Mouse (Mus musculus) mouse embryonic stem cell (cell line): ENCODE measurements at regions not wholly inside any gene's neighbourhood (a gene's known extent, or its start where the extent isn't known, plus 50 kb on each side); places are given as distances from the start of the nearest gene placed in this dataset.

Experiments
- in situ Hi-C, 2 experiments: fragments of 300-500 bp; cut with MboI; formaldehyde crosslinking; loops; 1 replicate in 1 of 2; 3 replicates in 1 of 2; pipeline ENCODE4 v1.14.3; 2019 to 2020; ENCODE audit warnings: low sequenced_read_pairs in 2 of 2, low pct_unique_long_range_greater_than_20kb in 1 of 2, mixed read lengths in 1 of 2; ENCODE audit not compliant: unreplicated experiment in 1 of 2

- in situ Hi-C loops: no loop called here
Measured at GRCm38 (mm10) chr4:131240457-131240856, 296.3 kb downstream of the Matn1 start.

GRCm38 (mm10) chr4:131242250-131242649 lies 298.1 kb downstream of the Matn1 start:
- in situ Hi-C loops: no loop called here

GRCm38 (mm10) chr4:131243744-131244387 lies 299.7 kb downstream of the Matn1 start:
- in situ Hi-C loops: no loop called here

GRCm38 (mm10) chr4:131252602-131253442 lies 308.6 kb downstream of the Matn1 start:
- in situ Hi-C loops: no loop called here

GRCm38 (mm10) chr4:131253443-131253817 lies 309.2 kb downstream of the Matn1 start:
- in situ Hi-C loops: no loop called here

- in situ Hi-C loops: no loop called here
Measured at GRCm38 (mm10) chr4:131254243-131254642, 310.1 kb downstream of the Matn1 start.

- in situ Hi-C loops: no loop called here
Measured at GRCm38 (mm10) chr4:131254691-131255090, 310.5 kb downstream of the Matn1 start.

GRCm38 (mm10) chr4:131261236-131261635 lies 317.1 kb downstream of the Matn1 start:
- in situ Hi-C loops: no loop called here

- in situ Hi-C loops: no loop called here
Measured at GRCm38 (mm10) chr4:131262909-131263308, 318.7 kb downstream of the Matn1 start.

- in situ Hi-C loops: no loop called here
Measured at GRCm38 (mm10) chr4:131266764-131267163, 322.6 kb downstream of the Matn1 start.

- in situ Hi-C loops: no loop called here
Measured at GRCm38 (mm10) chr4:131267760-131268159, 323.6 kb downstream of the Matn1 start.

- in situ Hi-C loops: no loop called here
Measured at GRCm38 (mm10) chr4:131270192-131270591, 326.0 kb downstream of the Matn1 start.

- in situ Hi-C loops: no loop called here
Measured at GRCm38 (mm10) chr4:131272060-131272459, 327.9 kb downstream of the Matn1 start.

GRCm38 (mm10) chr4:131293560-131293959 lies 349.4 kb downstream of the Matn1 start:
- in situ Hi-C loops: no loop called here

- in situ Hi-C loops: no loop called here
Measured at GRCm38 (mm10) chr4:131298011-131298674, 354.0 kb downstream of the Matn1 start.

GRCm38 (mm10) chr4:131303936-131304335 lies 359.8 kb downstream of the Matn1 start:
- in situ Hi-C loops: no loop called here

GRCm38 (mm10) chr4:131304361-131304777 lies 360.2 kb downstream of the Matn1 start:
- in situ Hi-C loops: no loop called here

GRCm38 (mm10) chr4:131314231-131314630 lies 370.0 kb downstream of the Matn1 start:
- in situ Hi-C loops: no loop called here

GRCm38 (mm10) chr4:131316041-131316440 lies 371.9 kb downstream of the Matn1 start:
- in situ Hi-C loops: loop anchor here in 1 of 2 experiments (5.0 kb wide), 1 partner anchor 101 kb away; no protein-coding TSS in a partner anchor
